Mouse (Mus musculus): ENCODE data around the gene Eps8l1.

DNA sequence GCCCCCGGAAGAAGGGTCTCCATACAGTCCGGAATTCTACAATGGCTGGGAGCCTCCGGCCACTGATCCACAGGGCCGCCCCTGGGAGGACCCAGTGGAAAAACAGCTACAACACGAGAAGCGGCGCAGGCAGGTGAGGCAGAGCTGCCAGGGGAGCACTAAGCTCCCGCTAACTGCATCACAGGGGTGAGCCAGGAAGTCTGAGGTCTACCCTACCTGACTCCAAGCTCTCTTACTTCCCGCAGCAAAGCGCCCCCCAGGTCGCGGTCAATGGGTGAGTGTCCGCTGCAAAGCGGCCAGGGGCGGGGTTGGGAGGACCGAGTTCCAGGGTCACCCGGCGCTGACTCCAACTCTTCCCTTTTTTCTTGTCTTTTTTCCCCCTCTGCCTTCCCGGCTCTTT is 13.5 kb downstream of the Eps8l1 start:
- TF ChIP-seq CTCF (IDR thresholded peaks at IDR 0.05; ENCODE audit: low read depth) (no peak), EP300 (optimal IDR thresholded peaks at IDR 0.05) (no peak)

Measured in stomach, postnatal 0 days (tissue).